Mouse (Mus musculus): Measurements from ENCODE around the gene Acly. TPM values are rescaled to one million over a fixed set of nuclear protein-coding genes. Genes with fewer than 3 reads are reported as not detected.

Acly gene
- total RNA-seq, 2 experiments from 2014 or later: 116 to 121 TPM

DNA sequence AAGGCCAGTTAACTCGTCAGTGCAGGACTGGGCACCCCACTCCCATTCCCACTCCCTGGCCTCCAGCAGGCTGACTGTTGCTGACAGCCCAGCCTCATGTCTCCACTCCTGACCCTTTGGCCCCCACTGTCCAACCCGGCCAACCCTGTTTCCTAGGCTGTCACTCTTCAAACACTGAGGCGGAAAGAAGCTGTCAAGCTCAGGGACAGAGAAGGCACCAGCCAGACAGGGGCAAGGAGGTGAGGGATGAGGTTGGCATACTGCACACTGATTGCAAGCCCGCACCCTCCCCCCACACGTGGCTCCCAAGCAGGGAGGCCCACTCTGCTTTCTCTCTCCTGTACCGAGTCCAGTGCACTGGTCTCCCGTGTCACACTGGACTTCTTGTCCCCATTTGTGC is 8.6 kb downstream of the Acly start:
- intact Hi-C loops (cut with DNase I): no loop called here
- no peak for DNase-seq (ENCODE audit: low spot score in 2 of 2)

- DNase-seq (ENCODE audit: low spot score in 2 of 2): no peak
- intact Hi-C loops (cut with DNase I): no loop called here
Measured at GRCm38 (mm10) chr11:100518188-100518591, 9.6 kb downstream of the Acly start.

GRCm38 (mm10) chr11:100516291-100516690 is 11.5 kb downstream of the Acly start:
- intact Hi-C loops (cut with DNase I): no loop called here
- no peak for DNase-seq (ENCODE audit: low spot score in 2 of 2)

DNA sequence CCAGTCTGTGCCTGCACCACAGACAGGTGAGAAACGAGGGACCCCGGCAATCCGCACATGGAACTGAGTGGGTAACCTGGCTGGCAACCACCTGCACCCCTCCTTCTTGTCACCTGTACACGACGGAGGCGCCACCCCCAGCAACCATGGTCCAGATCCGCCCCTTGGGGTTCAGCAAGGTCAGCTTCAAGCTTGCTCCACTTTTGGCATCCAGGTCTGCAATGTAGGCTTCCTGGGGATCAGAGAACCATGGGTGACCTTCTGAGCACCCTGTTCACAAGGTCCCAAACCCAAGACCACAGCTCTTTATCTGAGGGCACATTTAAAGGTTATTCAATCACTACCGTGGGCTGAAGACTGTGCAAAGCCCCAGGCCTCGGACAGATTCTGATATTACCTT is 12.0 kb downstream of the Acly start:
- intact Hi-C loops (cut with DNase I): no loop called here

DNA sequence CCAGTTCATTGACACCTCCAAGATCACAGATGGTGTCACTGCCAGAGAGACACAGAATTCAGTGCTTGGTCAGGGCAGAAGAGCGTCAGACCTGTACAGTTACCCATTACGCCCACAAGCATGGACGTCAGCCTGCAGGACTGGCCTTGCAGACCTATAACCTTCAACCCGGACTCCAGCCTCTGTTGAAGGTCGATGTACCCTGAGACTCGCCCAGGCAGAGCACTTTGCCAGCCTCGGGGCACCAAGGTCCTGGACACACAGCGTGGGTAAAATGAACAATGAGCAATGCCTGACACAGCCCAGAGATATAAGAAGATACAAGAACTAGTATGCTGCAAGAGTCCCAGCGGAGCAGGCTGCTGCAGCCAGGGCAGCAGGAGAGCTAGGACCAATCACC is 12.7 kb downstream of the Acly start:
- DNase-seq (ENCODE audit: low spot score in 2 of 2): no peak
- intact Hi-C loops (cut with DNase I): no loop called here

More for the DNA sequence above, 12.0 kb downstream of the Acly start:
- no peak for DNase-seq (ENCODE audit: low spot score in 2 of 2)

- DNase-seq (ENCODE audit: low spot score in 2 of 2): no peak
- intact Hi-C loops (cut with DNase I): loop anchor here (5.0 kb wide), 1 partner anchor 44 kb away; no protein-coding TSS in a partner anchor
Measured at GRCm38 (mm10) chr11:100513716-100514115, 14.1 kb downstream of the Acly start.

- intact Hi-C loops (cut with DNase I): loop anchor here (5.0 kb wide), 1 partner anchor 45 kb away; no protein-coding TSS in a partner anchor
- peak; percentile 60 to 63 for DNase-seq (ENCODE audit: low spot score in 2 of 2)
Measured at GRCm38 (mm10) chr11:100512384-100512783, 15.4 kb downstream of the Acly start.

GRCm38 (mm10) chr11:100510556-100510955 is 17.2 kb downstream of the Acly start:
- intact Hi-C loops (cut with DNase I): loop anchor here (5.0 kb wide), 1 partner anchor 47 kb away; no protein-coding TSS in a partner anchor
- DNase-seq (ENCODE audit: low spot score in 2 of 2): no peak

DNA sequence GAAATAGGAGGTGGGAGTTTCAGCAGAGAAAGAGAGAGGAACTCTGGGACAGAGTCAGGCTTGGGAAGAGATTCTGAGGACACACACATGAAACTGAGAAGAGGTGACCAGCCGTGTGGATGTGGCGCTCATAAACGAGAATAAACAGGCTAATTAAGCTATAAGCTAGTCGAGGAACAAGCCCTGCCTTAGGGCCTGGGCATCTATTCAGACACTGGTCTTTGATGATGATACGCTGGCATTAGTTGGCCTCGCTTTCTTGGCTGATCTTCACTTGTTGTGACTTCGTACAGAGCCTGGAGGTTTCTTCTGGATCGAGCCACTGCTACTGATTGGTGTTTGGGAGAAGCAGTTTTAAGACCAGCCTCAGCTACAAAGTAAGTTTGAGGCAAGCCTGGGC is 21.8 kb downstream of the Acly start:
- intact Hi-C loops (cut with DNase I): no loop called here
- DNase-seq (ENCODE audit: low spot score in 2 of 2): no peak

DNA sequence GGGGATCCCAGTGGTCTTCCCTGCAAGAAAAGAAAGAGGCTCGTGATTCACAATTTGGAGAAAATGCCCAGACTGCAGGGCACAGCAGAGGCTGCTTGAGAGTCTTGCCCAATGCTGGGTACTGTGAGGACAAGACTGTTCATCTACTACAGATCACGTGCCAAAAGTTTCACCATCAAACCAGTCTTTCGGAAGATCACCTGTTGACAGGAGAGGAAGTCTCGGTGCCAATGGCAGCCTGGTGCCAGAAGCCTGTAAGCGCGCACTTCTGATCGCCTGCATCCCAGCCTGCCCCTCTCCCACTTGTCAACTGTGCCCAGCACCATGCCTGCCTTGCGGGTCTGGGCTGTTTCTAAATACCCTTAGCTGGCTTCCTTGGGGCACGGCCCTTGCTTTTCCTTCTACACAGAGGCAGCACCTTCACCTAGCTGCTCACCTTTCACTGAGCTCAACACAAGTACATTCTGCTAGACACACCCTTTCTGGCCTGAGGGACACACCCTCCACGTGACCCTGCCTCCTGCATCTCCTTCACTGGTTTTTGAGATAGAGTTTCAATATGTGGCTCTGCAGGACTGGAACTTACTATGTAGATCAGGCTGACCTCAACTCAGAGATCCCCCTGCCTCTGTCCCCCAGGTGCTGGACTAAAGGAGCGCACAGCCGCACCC is 22.7 kb downstream of the Acly start:
- no peak for DNase-seq (ENCODE audit: low spot score in 2 of 2)
- intact Hi-C loops (cut with DNase I): no loop called here

- DNase-seq (ENCODE audit: low spot score in 2 of 2): no peak
- intact Hi-C loops (cut with DNase I): no loop called here
Measured at GRCm38 (mm10) chr11:100501321-100501720, 26.5 kb downstream of the Acly start.

DNA sequence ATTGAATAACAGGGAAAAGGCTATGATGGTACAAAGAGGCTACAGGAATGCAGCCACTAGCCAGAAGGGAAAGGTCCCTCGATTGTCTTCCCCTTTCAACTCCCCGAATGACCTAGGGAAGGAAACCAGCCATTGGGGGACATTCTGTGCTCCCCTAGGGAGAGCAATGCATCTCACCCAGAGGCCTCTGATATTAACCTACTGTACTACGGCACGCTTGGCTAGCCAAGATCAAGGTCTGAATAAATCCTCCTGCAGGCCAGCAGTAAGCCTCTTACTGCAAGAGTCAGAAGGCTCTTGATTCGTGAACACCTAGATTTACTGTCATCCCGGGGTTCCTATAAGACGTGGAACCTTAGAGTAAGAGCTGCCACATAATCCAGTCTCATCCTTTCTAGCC is 27.1 kb downstream of the Acly start:
- intact Hi-C loops (cut with DNase I): no loop called here
- no peak for DNase-seq (ENCODE audit: low spot score in 2 of 2)

- intact Hi-C loops (cut with DNase I): no loop called here
- DNase-seq (ENCODE audit: low spot score in 2 of 2): no peak
Measured at GRCm38 (mm10) chr11:100500241-100500640, 27.6 kb downstream of the Acly start.

DNA sequence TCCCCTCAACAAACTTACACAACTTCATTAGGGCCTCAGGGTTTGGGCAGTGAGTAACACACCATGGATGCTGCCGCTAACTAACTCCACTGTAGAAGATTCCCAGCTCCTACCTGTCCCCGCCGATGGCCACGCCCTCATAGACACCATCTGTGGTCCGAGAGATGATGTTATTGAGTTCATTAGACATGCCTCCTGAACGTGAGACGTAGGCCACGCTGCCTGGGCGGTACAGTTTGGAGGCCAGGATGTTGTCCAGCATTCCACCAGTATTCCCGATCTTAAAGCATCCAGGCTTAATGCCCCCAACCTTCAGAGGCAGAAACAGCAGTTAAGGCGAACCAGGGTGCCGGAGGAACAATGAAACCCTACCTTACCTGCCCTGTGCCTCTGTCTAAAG is 34.0 kb downstream of the Acly start:
- intact Hi-C loops (cut with DNase I): no loop called here
- DNase-seq (ENCODE audit: low spot score in 2 of 2): no peak

- no peak for DNase-seq (ENCODE audit: low spot score in 2 of 2)
- intact Hi-C loops (cut with DNase I): no loop called here
Measured at GRCm38 (mm10) chr11:100490951-100491350, 36.8 kb downstream of the Acly start.

GRCm38 (mm10) chr11:100485801-100486538 is 41.8 kb downstream of the Acly start:
- peak in 1 of 2 experiments; percentile 16 for DNase-seq (ENCODE audit: low spot score in 2 of 2)
- intact Hi-C loops (cut with DNase I): no loop called here

GRCm38 (mm10) chr11:100484461-100484860 is 43.3 kb downstream of the Acly start:
- intact Hi-C loops (cut with DNase I): no loop called here
- no peak for DNase-seq (ENCODE audit: low spot score in 2 of 2)

GRCm38 (mm10) chr11:100479152-100479551 is 48.6 kb downstream of the Acly start:
- no peak for DNase-seq (ENCODE audit: low spot score in 2 of 2)
- intact Hi-C loops (cut with DNase I): no loop called here

GRCm38 (mm10) chr11:100476281-100476680 is 51.5 kb downstream of the Acly start:
- no peak for DNase-seq (ENCODE audit: low spot score in 2 of 2)
- intact Hi-C loops (cut with DNase I): no loop called here

GRCm38 (mm10) chr11:100472935-100473295 is 54.9 kb downstream of the Acly start:
- DNase-seq (ENCODE audit: low spot score in 2 of 2): no peak
- intact Hi-C loops (cut with DNase I): loop anchor here (5.0 kb wide), 2 partner anchors 46 to 116 kb away; partner anchors contain the start of gene Hap1

All from left cerebral cortex, postnatal 14 days (tissue).